Mouse (Mus musculus) limb, embryonic 13.5 days (tissue): Measurements from ENCODE around the gene Gm6588. TPM values are rescaled to one million over a fixed set of nuclear protein-coding genes. Genes with fewer than 3 reads are reported as not detected.

Source experiments
- ATAC-seq: fragments of 200-750 bp; cut with Nextera tagmentation; 2 replicates; pipeline ENCODE4 v1.8.0; 2017; ENCODE audit warnings: low read depth, moderate number of reproducible peaks, moderate TSS enrichment; ENCODE audit not compliant: low FRiP score
- H3K27ac ChIP-seq: fragments of 300-500 bp; sonication (generic); 2 replicates; pipeline ENCODE4 v1.5.1; 2015; ENCODE audit warnings: inconsistent platforms, mild to moderate bottlenecking, moderate library complexity
- H3K27me3 ChIP-seq: fragments of 300-500 bp; sonication (generic); 2 replicates; pipeline ENCODE4 v1.6.1; 2015; ENCODE audit warnings: mild to moderate bottlenecking, inconsistent platforms
- H3K36me3 ChIP-seq: fragments of 300-500 bp; sonication (generic); 2 replicates; pipeline ENCODE4 v1.6.1; 2015; ENCODE audit warnings: inconsistent platforms, mild to moderate bottlenecking, moderate library complexity
- H3K4me1 ChIP-seq: fragments of 300-500 bp; sonication (generic); 2 replicates; pipeline ENCODE4 v1.6.1; 2015; ENCODE audit warnings: inconsistent platforms
- H3K4me2 ChIP-seq: fragments of 300-500 bp; sonication (generic); replicated peaks from 2 replicates; pipeline ENCODE4 v1.6.1; 2015; ENCODE audit warnings: inconsistent platforms, mild to moderate bottlenecking, moderate library complexity
- H3K4me3 ChIP-seq: fragments of 300-500 bp; sonication (generic); 2 replicates; pipeline ENCODE4 v1.5.1; 2015; ENCODE audit warnings: moderate library complexity, mild to moderate bottlenecking, inconsistent platforms
- H3K9ac ChIP-seq: fragments of 300-500 bp; sonication (generic); 2 replicates; pipeline ENCODE4 v1.6.1; 2015; ENCODE audit warnings: mild to moderate bottlenecking, inconsistent platforms
- H3K9me3 ChIP-seq: fragments of 300-500 bp; sonication (generic); 2 replicates; pipeline ENCODE4 v1.6.1; 2016; ENCODE audit warnings: inconsistent platforms
- WGBS: fragments of 180-500 bp; shearing (Covaris S2); methylation state at CpG from one replicate; pipeline ENCODE4 v1.1.7; 2015; 5-methylcytosine and 5-hydroxymethylcytosine counted together
- polyA plus RNA-seq: library from polyadenylated mRNA; unstranded; fragments of >200 nt; fragmentation: Nextera tagmentation; extraction: Ambion mirVana; gene quantifications from 2 replicates; pipeline ENCODE4 v1.2.1, GENCODE M21; 2015

The Gm6588 gene
- polyA plus RNA-seq, 1 experiment from 2014 or later = 0.08 TPM

DNA sequence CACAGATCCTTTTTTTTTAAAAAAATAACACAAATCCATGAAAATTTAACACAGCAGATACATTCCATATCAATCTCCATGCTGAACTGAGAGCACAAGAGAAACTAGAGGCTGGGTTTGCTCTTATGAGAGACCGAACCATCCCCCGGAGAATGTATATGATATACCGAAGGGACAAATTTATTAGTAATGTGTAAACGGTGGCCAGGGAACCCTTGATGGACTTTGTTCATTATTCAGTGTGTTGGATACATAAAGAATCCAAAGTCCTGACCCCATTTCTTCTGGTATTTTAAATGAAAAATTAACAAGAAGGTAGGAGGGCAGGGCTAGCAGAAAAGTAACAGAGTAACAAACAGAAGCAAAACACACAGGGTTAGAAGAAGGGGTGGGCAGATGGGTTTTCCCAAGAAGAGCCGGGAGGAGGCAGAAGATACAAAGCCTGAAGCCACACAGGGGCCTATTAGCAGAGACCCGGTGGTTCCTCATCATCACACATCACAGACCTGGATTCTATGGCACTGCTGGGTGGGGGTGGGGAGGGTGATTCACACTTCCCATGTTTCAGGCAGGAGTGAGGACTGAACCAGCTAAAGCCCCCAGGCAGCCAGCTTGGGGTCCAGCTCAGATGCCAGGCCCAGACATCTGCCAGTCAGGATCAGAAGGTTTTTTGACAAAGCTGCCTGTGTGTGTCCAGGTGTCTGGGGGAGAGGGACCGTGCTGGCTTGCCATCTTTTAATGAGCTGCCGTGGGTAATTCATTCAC is 50.9 kb downstream of the Gm6588 start:
- Histone ChIP-seq H3K9me3 (no peaks in the 10 kb centered on the region; the same call in 1 of the 2 replicates), H3K27ac (no peak overlapping the region), H3K4me1 (peaks cover 6% of the 10 kb centered on the region; the same call in 1 of the 2 replicates), H3K36me3 (no peaks in the 10 kb centered on the region), H3K27me3 (no peaks in the 10 kb centered on the region), H3K4me3 (no peak overlapping the region), H3K9ac (no peak overlapping the region), H3K4me2 (no peak overlapping the region)
- WGBS = 49% methylated on average over 8 of the region's 8 CpGs
- ATAC-seq = no peak

Other genes with a start within 250 kb of the Gm6588 start
- gene Cryba4, start 196.9 kb upstream of the Gm6588 start, polyA plus RNA-seq = 0.98 and 1.1 TPM in 2 replicates
- gene Crybb1, start 193.6 kb upstream of the Gm6588 start, polyA plus RNA-seq = 0.96 and 1.5 TPM in 2 replicates
- gene Tpst2, start 172.7 kb upstream of the Gm6588 start, polyA plus RNA-seq = 42.3 and 42.5 TPM in 2 replicates
- 32.6 and 34.8 TPM in 2 replicates for gene Tfip11, start 123.1 kb upstream of the Gm6588 start, polyA plus RNA-seq
- 47.8 and 51.5 TPM in 2 replicates for gene Srrd, start 106.4 kb upstream of the Gm6588 start, polyA plus RNA-seq
- gene Hps4, start 106.3 kb upstream of the Gm6588 start, polyA plus RNA-seq = 42.5 and 43.6 TPM in 2 replicates
- 0.18 and 0.24 TPM in 2 replicates for gene Gm6583, start 93.4 kb upstream of the Gm6588 start, polyA plus RNA-seq
- gene Asphd2, start 54.6 kb upstream of the Gm6588 start, polyA plus RNA-seq = 19.1 and 23.7 TPM in 2 replicates
- gene Sez6l, start 127.8 kb downstream of the Gm6588 start, polyA plus RNA-seq = 0.25 and 0.40 TPM in 2 replicates